Mouse (Mus musculus): ENCODE data around the gene Tcte1.

The Tcte1 gene

GRCm38 (mm10) chr17:45515806-45516205, 7.4 kb upstream of the Tcte1 start:
- DNase-seq = no peak

GRCm38 (mm10) chr17:45516488-45516887, 6.7 kb upstream of the Tcte1 start:
- DNase-seq = peak in 1 of 2 experiments; percentile 52

- DNase-seq = no peak
These were observed 6.1 kb upstream of the Tcte1 start for GRCm38 (mm10) chr17:45517135-45517534.

GRCm38 (mm10) chr17:45517549-45518215, 5.6 kb upstream of the Tcte1 start:
- DNase-seq = no peak

- no peak for DNase-seq
These were observed 4.3 kb upstream of the Tcte1 start for GRCm38 (mm10) chr17:45518766-45519475.

- DNase-seq = no peak
These were observed 3.1 kb upstream of the Tcte1 start for GRCm38 (mm10) chr17:45520136-45520535.

- DNase-seq = no peak
These were observed 1.7 kb downstream of the Tcte1 start for GRCm38 (mm10) chr17:45524961-45525360.

- no peak for DNase-seq
These were observed 3.3 kb downstream of the Tcte1 start for GRCm38 (mm10) chr17:45526571-45526970.

GRCm38 (mm10) chr17:45530346-45530782, 7.1 kb downstream of the Tcte1 start:
- no peak for DNase-seq

- no peak for DNase-seq
These were observed 9.7 kb downstream of the Tcte1 start for GRCm38 (mm10) chr17:45532896-45533295.

- no peak for DNase-seq
These were observed 13.0 kb downstream of the Tcte1 start for GRCm38 (mm10) chr17:45536264-45536663.

GRCm38 (mm10) chr17:45538394-45538793, 15.2 kb downstream of the Tcte1 start:
- no peak for DNase-seq

GRCm38 (mm10) chr17:45539664-45540063, 16.4 kb downstream of the Tcte1 start:
- DNase-seq = no peak

GRCm38 (mm10) chr17:45542129-45542528, 18.9 kb downstream of the Tcte1 start:
- no peak for DNase-seq

- DNase-seq = no peak
These were observed 19.5 kb downstream of the Tcte1 start for GRCm38 (mm10) chr17:45542705-45543104.

- DNase-seq = no peak
These were observed 19.9 kb downstream of the Tcte1 start for GRCm38 (mm10) chr17:45543115-45543514.

GRCm38 (mm10) chr17:45544001-45544872, 21.0 kb downstream of the Tcte1 start:
- DNase-seq = no peak

- no peak for DNase-seq
These were observed 21.6 kb downstream of the Tcte1 start for GRCm38 (mm10) chr17:45544873-45545277.

- DNase-seq = no peak
These were observed 22.2 kb downstream of the Tcte1 start for GRCm38 (mm10) chr17:45545278-45545961.

- no peak for DNase-seq
These were observed 23.7 kb downstream of the Tcte1 start for GRCm38 (mm10) chr17:45546941-45547340.

- no peak for DNase-seq
These were observed 24.4 kb downstream of the Tcte1 start for GRCm38 (mm10) chr17:45547461-45548190.

Data from thymus, adult 18-20 months (tissue).